Mouse (Mus musculus) ES-Bruce4 (cell line): Measurements from ENCODE around the gene Dmac2.

Experiments used
- CTCF ChIP-seq: IDR thresholded peaks from one replicate; pipeline ENCODE4 v1.8.1; 2011; ENCODE audit warnings: low read depth, low read length
- EP300 ChIP-seq: IDR thresholded peaks from 2 replicates; pipeline ENCODE4 v1.6.1; 2011; ENCODE audit warnings: low read depth, low read length; ENCODE audit not compliant: insufficient read depth
- POLR2A ChIP-seq: IDR thresholded peaks from one replicate; pipeline ENCODE4 v1.8.1; 2011; ENCODE audit warnings: low read length; ENCODE audit not compliant: insufficient read depth

DNA sequence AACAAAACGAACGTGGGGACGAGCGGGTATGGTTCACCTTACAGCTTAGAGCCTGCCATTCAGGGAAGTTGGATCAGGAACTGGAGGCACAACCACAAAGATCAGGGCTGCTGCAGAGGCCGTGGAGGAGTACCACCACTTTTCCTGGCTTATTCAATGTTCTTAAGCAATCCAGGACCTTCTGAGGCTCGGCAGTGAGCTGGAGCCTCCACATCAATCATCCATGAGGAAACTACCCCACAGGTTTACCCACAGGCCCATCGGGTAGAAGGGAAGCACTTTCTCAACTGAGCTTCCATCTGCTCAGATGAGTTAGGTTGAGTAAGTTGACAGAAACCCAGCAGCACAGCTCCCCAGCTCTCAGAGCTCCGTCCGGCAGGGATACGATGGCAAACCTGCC lies 39.8 kb upstream of the Dmac2 start:
- TF ChIP-seq CTCF, result no peak
- TF ChIP-seq POLR2A, result no peak
- TF ChIP-seq EP300, result no peak
